Mouse (Mus musculus): ENCODE results near the gene Rasgrf2.

DNA sequence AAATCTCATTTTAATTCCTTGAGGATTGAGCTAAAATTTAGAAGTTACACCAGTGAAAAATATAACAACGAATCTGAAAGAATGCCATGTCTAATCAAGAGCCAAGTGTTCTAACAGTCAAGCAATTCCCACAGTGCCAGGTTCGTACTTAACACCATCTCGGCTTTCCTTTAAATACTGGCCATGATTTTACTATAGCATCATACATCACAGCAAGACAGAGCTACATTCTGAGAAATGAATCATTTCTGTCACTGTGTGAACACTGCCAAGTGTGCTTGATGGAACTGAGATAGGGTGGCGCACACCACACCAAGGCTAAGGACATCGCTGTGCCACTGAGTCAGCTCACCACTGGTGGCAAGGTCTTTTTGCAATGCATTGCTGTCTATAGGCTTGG, 5.6 kb downstream of the Rasgrf2 start:
- TF ChIP-seq POLR2A (IDR thresholded peaks at IDR 0.05; ENCODE audit: control insufficient read depth in 1 of 2, insufficient read depth in 1 of 2, low read depth in 1 of 2, low read length in 2 of 2, poor library complexity in 1 of 2) (no peak), CTCF (IDR thresholded peaks at IDR 0.05 in 2 of 3, conservative IDR thresholded peaks at IDR 0.05 in 1 of 3; ENCODE audit: control insufficient read depth in 1 of 3, insufficient read depth in 1 of 3, low read depth in 2 of 3, low read length in 3 of 3, poor library complexity in 1 of 3, severe bottlenecking in 1 of 3) (no peak), RAD21 (IDR thresholded peaks at IDR 0.05; ENCODE audit: low read depth, low read length) (no peak)
